Mouse (Mus musculus) splenic B cell, adult 2 months (primary cell): Measurements from ENCODE around the gene Cox18.

Experiments used
- DNase-seq: peaks from one replicate; pipeline ENCODE4 v3.0.0-alpha.2; 2011; ENCODE audit warnings: low read depth, low spot score
- H3K27me3 ChIP-seq: 2 replicates; pipeline ENCODE4 v1.6.1; 2012; ENCODE audit warnings: mild to moderate bottlenecking, low read length, moderate library complexity, mixed read lengths; ENCODE audit not compliant: control insufficient read depth, poor library complexity, insufficient read depth, severe bottlenecking
- H3K36me3 ChIP-seq: 2 replicates; pipeline ENCODE4 v1.6.1; 2012; ENCODE audit warnings: mild to moderate bottlenecking, low read length, moderate library complexity, mixed read lengths; ENCODE audit not compliant: control insufficient read depth, poor library complexity, insufficient read depth, severe bottlenecking

The Cox18 gene

GRCm38 (mm10) chr5:90213356-90213755 is 10.4 kb downstream of the Cox18 start:
- Histone ChIP-seq H3K36me3 (peaks cover 4% of the 10 kb centered on the region), H3K27me3 (no peaks in the 10 kb centered on the region)
- DNase-seq, result no peak

GRCm38 (mm10) chr5:90203168-90203567 is 20.6 kb downstream of the Cox18 start:
- DNase-seq, result peak; percentile 80
- Histone ChIP-seq H3K27me3 (no peaks in the 10 kb centered on the region), H3K36me3 (no peaks in the 10 kb centered on the region)

GRCm38 (mm10) chr5:90202447-90203117 is 21.2 kb downstream of the Cox18 start:
- no peak for DNase-seq
- no peaks in the 10 kb centered on the region for H3K36me3 ChIP-seq

GRCm38 (mm10) chr5:90199922-90200632 is 23.7 kb downstream of the Cox18 start:
- DNase-seq, result no peak
- Histone ChIP-seq H3K27me3 (no peaks in the 10 kb centered on the region), H3K36me3 (no peaks in the 10 kb centered on the region)

More at GRCm38 (mm10) chr5:90202447-90203117, 21.2 kb downstream of the Cox18 start:
- no peaks in the 10 kb centered on the region for H3K27me3 ChIP-seq

- DNase-seq, result peak; percentile 30
- no peaks in the 10 kb centered on the region for H3K36me3 ChIP-seq
- no peaks in the 10 kb centered on the region for H3K27me3 ChIP-seq
Measured at GRCm38 (mm10) chr5:90194831-90195230, 29.0 kb downstream of the Cox18 start.

- no peak for DNase-seq
- no peaks in the 10 kb centered on the region for H3K27me3 ChIP-seq
- H3K36me3 ChIP-seq, result no peaks in the 10 kb centered on the region
Measured at GRCm38 (mm10) chr5:90182782-90183181, 41.0 kb downstream of the Cox18 start.

GRCm38 (mm10) chr5:90179094-90179493 is 44.7 kb downstream of the Cox18 start:
- DNase-seq, result no peak
- Histone ChIP-seq H3K27me3 (no peaks in the 10 kb centered on the region), H3K36me3 (no peaks in the 10 kb centered on the region)

GRCm38 (mm10) chr5:90178116-90178515 is 45.7 kb downstream of the Cox18 start:
- H3K27me3 ChIP-seq, result no peaks in the 10 kb centered on the region
- H3K36me3 ChIP-seq, result no peaks in the 10 kb centered on the region
- no peak for DNase-seq
